ENCODE assay signal across 20 mouse cellular contexts in genomic region chr7:45100046-45100445, GRCm38 (mm10). TPM values are rescaled to one million over a fixed set of nuclear protein-coding genes. Genes with fewer than 3 reads are reported as not detected.
"Had no signal": no experiment of that assay in that cellular context is flagged by ENCODE, and none has a peak within 500 bp of the region (broad histone marks: within the 10 kb centered on the region; RNA-seq: fewer than 3 reads in every experiment).

No protein-coding gene starts in this region.

- H3K36me3 ChIP-seq: liver, embryonic 13.5 days had no signal

- DNase-seq: kidney, postnatal 10 days; kidney, postnatal 36 days; left cerebral cortex, postnatal 4 days; liver, embryonic 13.5 days; lung, adult 2 months; lung, postnatal 14 days; lung, postnatal 4 days; midbrain, embryonic 14.5 days; thymus, postnatal 25 days had no signal

- H3K9ac ChIP-seq: kidney, embryonic 15.5 days; limb, embryonic 13.5 days; liver, embryonic 13.5 days had no signal

- H3K9me3 ChIP-seq: kidney, embryonic 15.5 days; limb, embryonic 13.5 days; liver, embryonic 13.5 days had no signal

- H3K4me2 ChIP-seq: kidney, embryonic 15.5 days; limb, embryonic 13.5 days; liver, embryonic 13.5 days; midbrain, embryonic 11.5 days had no signal

- H3K4me3 ChIP-seq: kidney, embryonic 15.5 days; limb, embryonic 13.5 days; liver, embryonic 13.5 days had no signal

- H3K27me3 ChIP-seq: kidney, embryonic 15.5 days; limb, embryonic 13.5 days; liver, embryonic 13.5 days had no signal

- H3K27ac ChIP-seq: kidney, embryonic 15.5 days; limb, embryonic 13.5 days; liver, embryonic 13.5 days had no signal

RNA-seq across cellular contexts. Expression of gene Gm45713, which starts 36.0 kb away (rescaled TPM):
- total RNA-seq: layer of hippocampus, adult 8-10 months; left cerebral cortex, adult 8-10 months; left cerebral cortex, postnatal 14 days; liver, adult 2 months; megakaryocyte progenitor cell, adult 5-6 weeks; megakaryocyte-erythroid progenitor cell, adult 5-6 weeks had no signal
- polyA plus RNA-seq: kidney, embryonic 15.5 days; liver, adult 2 months; liver, embryonic 16.5 days; neural tube, embryonic 14.5 days had no signal
